Mouse (Mus musculus) hindbrain, embryonic 15.5 days (tissue): ENCODE measurements around the gene Ccdc144b. TPM values are rescaled to one million over a fixed set of nuclear protein-coding genes. Genes with fewer than 3 reads are reported as not detected.

ENCODE experiments used
- ATAC-seq: fragments of 200-750 bp; cut with Nextera tagmentation; 2 replicates; pipeline ENCODE4 v1.8.0; 2017; ENCODE audit warnings: low read depth, moderate number of reproducible peaks, moderate TSS enrichment; ENCODE audit not compliant: low FRiP score
- H3K27ac ChIP-seq: fragments of 300-500 bp; sonication (generic); replicated peaks from 2 replicates; pipeline ENCODE4 v1.5.1; 2015; ENCODE audit warnings: mild to moderate bottlenecking, inconsistent platforms
- H3K27me3 ChIP-seq: fragments of 300-500 bp; sonication (generic); 2 replicates; pipeline ENCODE4 v1.6.1; 2015; ENCODE audit warnings: control low read depth, inconsistent platforms
- H3K36me3 ChIP-seq: fragments of 300-500 bp; sonication (generic); 2 replicates; pipeline ENCODE4 v1.6.1; 2015; ENCODE audit warnings: control low read depth, inconsistent platforms
- H3K4me1 ChIP-seq: fragments of 300-500 bp; sonication (generic); replicated peaks from 2 replicates; pipeline ENCODE4 v1.6.1; 2015; ENCODE audit warnings: control low read depth, inconsistent platforms
- H3K4me2 ChIP-seq: fragments of 300-500 bp; sonication (generic); 2 replicates; pipeline ENCODE4 v1.6.1; 2015; ENCODE audit warnings: moderate library complexity, mild to moderate bottlenecking, inconsistent platforms
- H3K4me3 ChIP-seq: fragments of 300-500 bp; sonication (generic); 2 replicates; pipeline ENCODE4 v1.5.1; 2015; ENCODE audit warnings: mild to moderate bottlenecking, inconsistent platforms
- H3K9ac ChIP-seq: fragments of 300-500 bp; sonication (generic); 2 replicates; pipeline ENCODE4 v1.6.1; 2015; ENCODE audit warnings: inconsistent platforms
- H3K9me3 ChIP-seq: fragments of 300-500 bp; sonication (generic); 2 replicates; pipeline ENCODE4 v1.6.1; 2016; ENCODE audit warnings: control low read depth, inconsistent platforms
- WGBS: fragments of 180-500 bp; shearing (Covaris S2); methylation state at CpG from one replicate; pipeline ENCODE4 v1.1.7; 2015; 5-methylcytosine and 5-hydroxymethylcytosine counted together
- polyA plus RNA-seq: library from polyadenylated mRNA; unstranded; fragments of >200 nt; fragmentation: Nextera tagmentation; extraction: Ambion mirVana; gene quantifications from 2 replicates; pipeline ENCODE4 v1.2.1, GENCODE M21; 2015

Gene Ccdc144b
- polyA plus RNA-seq, 1 experiment from 2014 or later, result 0.03 TPM

- Histone ChIP-seq H3K9me3 (no peaks in the 10 kb centered on the region), H3K27ac (no peak overlapping the region), H3K36me3 (no peaks in the 10 kb centered on the region), H3K9ac (no peak overlapping the region), H3K27me3 (no peaks in the 10 kb centered on the region), H3K4me3 (no peak overlapping the region), H3K4me1 (no peaks in the 10 kb centered on the region), H3K4me2 (no peak overlapping the region)
- WGBS, result 72% methylated on average over 4 of the region's 4 CpGs
- no peak for ATAC-seq
Observed at GRCm38 (mm10) chr3:36008411-36009154, 44.8 kb downstream of the Ccdc144b start.

- Histone ChIP-seq H3K4me3 (no peak overlapping the region), H3K27ac (no peak overlapping the region), H3K9ac (no peak overlapping the region), H3K4me2 (peak overlapping the region; percentile 21; the same call in 1 of the 2 replicates), H3K9me3 (no peaks in the 10 kb centered on the region), H3K36me3 (no peaks in the 10 kb centered on the region), H3K27me3 (no peaks in the 10 kb centered on the region), H3K4me1 (peaks cover 11% of the 10 kb centered on the region)
- 62% methylated on average over 4 of the region's 4 CpGs for WGBS
- ATAC-seq, result no peak
Observed at GRCm38 (mm10) chr3:36004028-36004895, 49.1 kb downstream of the Ccdc144b start.

- Histone ChIP-seq H3K4me1 (peaks cover 19% of the 10 kb centered on the region), H3K27ac (peak within 1 kb of the TSS; percentile 94), H3K36me3 (peaks cover 5% of the 10 kb centered on the region; the same call in 1 of the 2 replicates), H3K9me3 (no peaks in the 10 kb centered on the region), H3K4me3 (peak within 1 kb of the TSS; percentile 69), H3K4me2 (peak within 1 kb of the TSS; percentile 83), H3K9ac (peak within 1 kb of the TSS; percentile 74), H3K27me3 (no peaks in the 10 kb centered on the region)
- 4% methylated on average over 39 of the region's 39 CpGs for WGBS
- ATAC-seq, result peak; percentile 100
Observed at GRCm38 (mm10) chr3:36000275-36001239, 52.8 kb downstream of the Ccdc144b start, which contains the start of gene Mccc1. Gene Mccc1 (minus strand): TSS chr3:36000678.

DNA sequence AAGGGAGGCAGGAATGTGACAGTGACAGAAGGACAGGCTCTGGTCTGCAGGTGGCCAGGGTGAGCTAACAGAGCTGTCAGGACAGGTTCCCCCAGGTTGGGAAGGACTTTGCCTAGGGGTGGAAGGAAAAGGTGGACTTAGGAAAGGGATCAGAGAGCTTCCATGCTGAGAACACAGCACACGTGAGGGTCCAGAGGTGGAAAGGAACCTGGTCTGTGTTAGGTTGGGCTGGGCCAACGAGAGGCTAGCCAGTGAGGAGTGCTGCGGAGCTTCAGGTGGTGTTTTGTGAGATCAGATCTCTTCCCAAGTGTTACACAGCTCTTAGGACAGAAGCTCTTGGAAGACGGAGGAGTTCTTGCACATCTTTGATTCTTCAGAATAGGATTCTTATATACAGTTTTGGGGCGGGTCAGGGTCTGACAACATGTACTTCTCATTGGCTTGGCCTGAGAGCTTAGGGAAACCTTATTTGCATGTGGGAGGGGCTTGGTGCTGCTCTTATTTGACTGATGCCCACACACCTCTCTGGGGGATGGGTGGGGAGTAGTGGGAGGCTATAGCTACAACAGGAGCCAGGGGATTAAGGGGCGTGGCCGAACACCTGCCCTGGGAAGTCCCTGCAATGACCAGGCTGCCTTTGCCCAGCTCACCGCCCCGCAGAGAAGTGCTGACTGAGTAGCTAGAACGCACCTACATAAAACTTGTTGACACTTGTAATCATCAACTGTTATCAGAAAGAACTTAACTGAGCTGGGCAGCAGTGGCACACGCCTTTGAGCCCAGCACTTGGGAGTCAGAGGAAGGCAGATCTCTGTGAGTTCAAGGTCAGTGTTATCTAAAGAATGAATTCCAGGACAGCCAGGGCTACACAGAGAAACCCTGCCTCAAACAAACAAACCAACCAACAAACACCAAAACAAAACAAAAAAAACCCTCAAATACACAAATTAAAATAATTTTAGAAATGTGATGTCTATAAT lies 58.5 kb downstream of the Ccdc144b start:
- Histone ChIP-seq H3K4me3 (no peak overlapping the region), H3K9ac (no peak overlapping the region), H3K27ac (no peak overlapping the region), H3K9me3 (no peaks in the 10 kb centered on the region), H3K4me2 (no peak overlapping the region), H3K4me1 (peaks cover 13% of the 10 kb centered on the region), H3K27me3 (no peaks in the 10 kb centered on the region), H3K36me3 (peaks cover 26% of the 10 kb centered on the region)
- ATAC-seq, result no peak
- WGBS, result 65% methylated on average over 11 of the region's 11 CpGs

DNA sequence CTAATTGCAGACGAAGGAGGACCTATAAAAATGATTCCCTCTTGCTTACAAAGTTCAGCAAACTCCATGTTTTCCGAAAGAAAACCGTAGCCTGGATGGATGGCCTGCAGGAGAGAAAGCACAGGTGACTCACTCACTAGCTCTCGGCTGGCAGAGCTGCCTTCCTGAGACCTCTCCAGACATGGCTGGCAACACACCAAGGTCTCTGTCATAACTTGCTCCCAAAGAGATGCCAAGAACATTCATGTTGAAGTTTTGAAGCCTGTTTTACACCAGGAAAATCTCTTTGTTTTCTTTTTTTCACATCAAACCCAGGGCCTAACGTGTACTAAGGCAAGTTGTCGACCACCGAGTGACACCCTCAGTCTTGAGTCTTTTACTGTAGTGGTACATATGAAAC lies 62.6 kb downstream of the Ccdc144b start:
- no peaks in the 10 kb centered on the region for H3K27me3 ChIP-seq
- no peaks in the 10 kb centered on the region for H3K9me3 ChIP-seq
- no peak overlapping the region for H3K4me2 ChIP-seq
- H3K4me1 ChIP-seq, result no peaks in the 10 kb centered on the region
- no peak overlapping the region for H3K9ac ChIP-seq
- no peak overlapping the region for H3K27ac ChIP-seq
- H3K36me3 ChIP-seq, result peaks cover 60% of the 10 kb centered on the region
- WGBS, result 96% methylated on average over 7 of the region's 7 CpGs
- no peak for ATAC-seq
- no peak overlapping the region for H3K4me3 ChIP-seq

GRCm38 (mm10) chr3:35988031-35988430 lies 65.3 kb downstream of the Ccdc144b start:
- ATAC-seq, result no peak
- Histone ChIP-seq H3K4me3 (no peak overlapping the region), H3K36me3 (peaks cover 64% of the 10 kb centered on the region), H3K9me3 (no peaks in the 10 kb centered on the region), H3K27me3 (no peaks in the 10 kb centered on the region), H3K27ac (no peak overlapping the region), H3K4me2 (no peak overlapping the region), H3K4me1 (no peaks in the 10 kb centered on the region), H3K9ac (no peak overlapping the region)
- 96% methylated on average over 6 of the region's 6 CpGs for WGBS

- H3K36me3 ChIP-seq, result peaks cover 74% of the 10 kb centered on the region
Observed at GRCm38 (mm10) chr3:35986266-35986665, 67.1 kb downstream of the Ccdc144b start.

GRCm38 (mm10) chr3:35973551-35973950 lies 79.8 kb downstream of the Ccdc144b start:
- no peak overlapping the region for H3K27ac ChIP-seq
- WGBS, result 77% methylated on average over 7 of the region's 7 CpGs

More at GRCm38 (mm10) chr3:35986266-35986665, 67.1 kb downstream of the Ccdc144b start:
- H3K4me1 ChIP-seq, result no peaks in the 10 kb centered on the region
- no peak overlapping the region for H3K4me3 ChIP-seq
- no peak overlapping the region for H3K9ac ChIP-seq
- WGBS, result 92% methylated on average over 6 of the region's 6 CpGs
- H3K4me2 ChIP-seq, result no peak overlapping the region
- H3K27me3 ChIP-seq, result no peaks in the 10 kb centered on the region
- H3K27ac ChIP-seq, result no peak overlapping the region
- H3K9me3 ChIP-seq, result no peaks in the 10 kb centered on the region
- ATAC-seq, result no peak

DNA sequence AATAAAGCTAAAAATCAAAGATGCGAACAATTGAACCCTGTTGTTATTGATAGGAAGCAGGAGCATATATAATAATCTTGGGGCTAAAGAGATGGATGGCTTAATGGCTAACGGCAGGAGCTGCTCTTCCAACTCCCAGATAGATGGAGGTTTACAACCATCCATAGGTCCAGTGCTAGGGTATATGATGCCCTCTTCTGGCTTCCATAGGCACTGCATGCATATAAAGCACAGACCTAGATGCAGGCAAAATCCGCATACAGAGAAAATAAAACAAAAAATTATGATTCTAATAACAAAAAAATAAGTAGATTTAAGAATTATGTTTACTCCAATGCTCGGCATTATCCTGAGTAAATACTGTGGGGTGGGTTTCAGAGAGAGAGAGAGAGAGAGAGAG lies 80.4 kb downstream of the Ccdc144b start:
- 85% methylated on average over 4 of the region's 4 CpGs for WGBS
- Histone ChIP-seq H3K36me3 (peaks cover 54% of the 10 kb centered on the region), H3K9ac (no peak overlapping the region), H3K27ac (no peak overlapping the region), H3K9me3 (no peaks in the 10 kb centered on the region), H3K4me3 (no peak overlapping the region), H3K27me3 (no peaks in the 10 kb centered on the region), H3K4me1 (no peaks in the 10 kb centered on the region), H3K4me2 (no peak overlapping the region)
- no peak for ATAC-seq

More at GRCm38 (mm10) chr3:35973551-35973950, 79.8 kb downstream of the Ccdc144b start:
- Histone ChIP-seq H3K4me2 (no peak overlapping the region), H3K4me1 (no peaks in the 10 kb centered on the region), H3K4me3 (no peak overlapping the region), H3K36me3 (peaks cover 54% of the 10 kb centered on the region), H3K27me3 (no peaks in the 10 kb centered on the region), H3K9me3 (no peaks in the 10 kb centered on the region), H3K9ac (no peak overlapping the region)
- ATAC-seq, result 0 out of 2 replicates have a peak, but pooled peaks have one; percentile 27

- Histone ChIP-seq H3K9ac (no peak overlapping the region), H3K27me3 (no peaks in the 10 kb centered on the region), H3K36me3 (peaks cover 46% of the 10 kb centered on the region), H3K4me2 (no peak overlapping the region), H3K4me1 (no peaks in the 10 kb centered on the region), H3K4me3 (no peak overlapping the region), H3K27ac (no peak overlapping the region), H3K9me3 (no peaks in the 10 kb centered on the region)
- WGBS, result 92% methylated on average over 12 of the region's 12 CpGs
- no peak for ATAC-seq
Observed at GRCm38 (mm10) chr3:35971149-35971548, 82.2 kb downstream of the Ccdc144b start.
